Mouse (Mus musculus): ENCODE results near the gene Cry1. TPM values are rescaled to one million over a fixed set of nuclear protein-coding genes. Genes with fewer than 3 reads are reported as not detected.

The Cry1 gene
- polyA plus RNA-seq (2014; fragmentation: Nextera tagmentation; extraction: Ambion mirVana): 33.8 and 38.5 TPM in 2 replicates

GRCm38 (mm10) chr10:85184964-85185608, at the start of gene Cry1:
Cry1 (minus strand) TSS chr10:85185064.
- Histone ChIP-seq H3K27me3 (ENCODE audit: control insufficient read depth, insufficient read depth, low read length) (no peaks in the 10 kb centered on the region), H3K4me3 (ENCODE audit: low read depth, low read length) (peak within 1 kb of the TSS; percentile 87), H3K4me1 (replicated peaks; ENCODE audit: control insufficient read depth, insufficient read depth, low read length) (0 out of 2 replicates have a peak, but pooled peaks cover 2% of the 10 kb centered on the region), H3K27ac (ENCODE audit: low read depth, low read length) (peak within 1 kb of the TSS; percentile 59), H3K4me2 (ENCODE audit: low read depth, low read length, severe bottlenecking) (peak within 1 kb of the TSS; percentile 99), H3K9me3 (ENCODE audit: control insufficient read depth, low read length) (no peaks in the 10 kb centered on the region), H3K36me3 (ENCODE audit: control insufficient read depth, insufficient read depth, low read length) (no peaks in the 10 kb centered on the region), H3K9ac (ENCODE audit: low read length) (peak within 1 kb of the TSS; percentile 75)
- WGBS: under 1% methylated on average over 72 of the region's 75 CpGs
- ATAC-seq (replicated peaks; ENCODE audit: low FRiP score): peak; percentile 95
- peak; percentile 98 for DNase-seq (ENCODE audit: low spot score)

GRCm38 (mm10) chr10:85221771-85222050, 36.8 kb upstream of the Cry1 start:
- no peak for ATAC-seq (replicated peaks; ENCODE audit: low FRiP score)
- no peaks in the 10 kb centered on the region for H3K27me3 ChIP-seq (ENCODE audit: control insufficient read depth, insufficient read depth, low read length)
- H3K4me1 ChIP-seq (replicated peaks; ENCODE audit: control insufficient read depth, insufficient read depth, low read length): 0 out of 2 replicates have a peak, but pooled peaks cover 2% of the 10 kb centered on the region
- no peaks in the 10 kb centered on the region for H3K36me3 ChIP-seq (ENCODE audit: control insufficient read depth, insufficient read depth, low read length)
- no peak overlapping the region for H3K27ac ChIP-seq (ENCODE audit: low read depth, low read length)
- no peak overlapping the region for H3K4me3 ChIP-seq (ENCODE audit: low read depth, low read length)
- no peak overlapping the region for H3K9ac ChIP-seq (ENCODE audit: low read length)
- no peak for DNase-seq (ENCODE audit: low spot score)
- H3K9me3 ChIP-seq (ENCODE audit: control insufficient read depth, low read length): no peaks in the 10 kb centered on the region
- no peak overlapping the region for H3K4me2 ChIP-seq (ENCODE audit: low read depth, low read length, severe bottlenecking)
- 80% methylated on average over 6 of the region's 6 CpGs for WGBS

DNA sequence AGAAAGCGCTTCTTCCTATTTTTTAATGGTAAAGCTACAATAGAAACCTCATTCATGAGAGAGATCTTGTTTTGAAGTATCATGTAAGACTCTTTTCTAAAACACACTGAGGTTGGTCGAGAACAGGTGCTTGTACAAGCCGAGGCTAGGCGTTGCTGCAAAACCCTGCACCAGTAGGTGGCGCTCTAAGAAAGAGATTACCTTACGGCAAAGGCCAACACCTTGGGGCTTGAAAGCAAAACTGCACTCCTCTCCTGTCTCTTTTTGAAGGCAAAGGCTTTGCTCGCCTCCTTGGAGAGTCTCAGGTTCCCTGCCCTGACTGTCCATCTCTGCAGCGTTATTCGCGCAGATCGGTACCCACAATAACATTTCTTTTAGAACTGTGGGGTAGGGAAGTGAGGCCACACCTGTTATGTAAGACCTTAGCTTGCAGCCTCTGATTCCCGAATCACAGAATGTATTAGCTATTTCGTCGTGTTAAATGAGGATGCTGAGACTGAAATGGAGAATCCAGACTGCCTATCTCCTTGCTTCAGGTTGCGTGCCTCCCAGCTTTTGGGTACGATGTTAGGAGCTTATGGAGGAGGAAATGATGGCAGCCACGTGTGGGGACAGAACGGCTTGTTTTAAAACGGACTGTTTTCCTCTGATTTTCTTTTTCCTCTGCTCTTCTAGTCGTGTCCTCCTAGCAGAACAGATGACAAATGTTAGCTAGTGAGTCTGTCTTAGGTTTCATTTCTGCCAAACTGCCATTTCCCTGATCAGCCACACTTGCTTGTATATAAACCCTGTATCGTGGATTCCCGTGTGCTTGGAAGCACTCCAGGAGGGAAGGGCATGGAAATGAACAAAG, 36.3 kb upstream of the Cry1 start:
- no peak overlapping the region for H3K9ac ChIP-seq (ENCODE audit: low read length)
- H3K36me3 ChIP-seq (ENCODE audit: control insufficient read depth, insufficient read depth, low read length): no peaks in the 10 kb centered on the region
- no peak overlapping the region for H3K27ac ChIP-seq (ENCODE audit: low read depth, low read length)
- no peak overlapping the region for H3K4me3 ChIP-seq (ENCODE audit: low read depth, low read length)
- 35% methylated on average over 22 of the region's 22 CpGs for WGBS
- peak; percentile 90 for DNase-seq (ENCODE audit: low spot score)
- no peaks in the 10 kb centered on the region for H3K27me3 ChIP-seq (ENCODE audit: control insufficient read depth, insufficient read depth, low read length)
- H3K4me1 ChIP-seq (replicated peaks; ENCODE audit: control insufficient read depth, insufficient read depth, low read length): 0 out of 2 replicates have a peak, but pooled peaks cover 2% of the 10 kb centered on the region
- ATAC-seq (replicated peaks; ENCODE audit: low FRiP score): peak; percentile 56; the same call in 1 of the 2 replicates
- H3K4me2 ChIP-seq (ENCODE audit: low read depth, low read length, severe bottlenecking): no peak overlapping the region
- no peaks in the 10 kb centered on the region for H3K9me3 ChIP-seq (ENCODE audit: control insufficient read depth, low read length)

GRCm38 (mm10) chr10:85214847-85215246, 30.0 kb upstream of the Cry1 start:
- H3K27me3 ChIP-seq (ENCODE audit: control insufficient read depth, insufficient read depth, low read length): no peaks in the 10 kb centered on the region
- no peak overlapping the region for H3K4me2 ChIP-seq (ENCODE audit: low read depth, low read length, severe bottlenecking)
- H3K36me3 ChIP-seq (ENCODE audit: control insufficient read depth, insufficient read depth, low read length): no peaks in the 10 kb centered on the region
- H3K9me3 ChIP-seq (ENCODE audit: control insufficient read depth, low read length): no peaks in the 10 kb centered on the region; the same call in 1 of the 2 replicates
- H3K4me1 ChIP-seq (replicated peaks; ENCODE audit: control insufficient read depth, insufficient read depth, low read length): no peaks in the 10 kb centered on the region
- no peak for ATAC-seq (replicated peaks; ENCODE audit: low FRiP score)
- DNase-seq (ENCODE audit: low spot score): no peak
- no peak overlapping the region for H3K27ac ChIP-seq (ENCODE audit: low read depth, low read length)
- H3K4me3 ChIP-seq (ENCODE audit: low read depth, low read length): no peak overlapping the region
- no peak overlapping the region for H3K9ac ChIP-seq (ENCODE audit: low read length)
- WGBS: 85% methylated on average over 5 of the region's 5 CpGs

DNA sequence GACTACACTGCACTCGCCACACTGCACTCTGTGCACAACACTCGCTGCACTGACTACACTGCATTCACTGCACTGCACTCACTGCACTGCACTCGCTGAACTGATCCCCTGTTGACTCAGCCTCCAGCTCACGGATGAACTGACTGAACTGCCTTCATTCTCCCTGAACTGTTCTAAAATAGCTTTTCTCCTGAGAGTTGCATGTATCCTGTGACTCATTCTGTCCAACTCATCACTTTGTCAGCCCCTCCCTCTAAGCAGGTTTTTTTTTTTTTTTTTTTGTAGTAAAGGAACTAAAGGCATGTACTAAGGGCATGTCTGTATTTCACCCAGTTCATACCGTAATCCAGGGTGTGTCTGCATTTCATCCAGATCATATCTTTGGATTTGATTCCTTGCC, 26.8 kb upstream of the Cry1 start:
- no peak overlapping the region for H3K27ac ChIP-seq (ENCODE audit: low read depth, low read length)
- H3K9me3 ChIP-seq (ENCODE audit: control insufficient read depth, low read length): no peaks in the 10 kb centered on the region; the same call in 1 of the 2 replicates
- DNase-seq (ENCODE audit: low spot score) (no peak), ATAC-seq (replicated peaks; ENCODE audit: low FRiP score) (no peak)
- H3K9ac ChIP-seq (ENCODE audit: low read length): no peak overlapping the region
- H3K4me1 ChIP-seq (replicated peaks; ENCODE audit: control insufficient read depth, insufficient read depth, low read length): no peaks in the 10 kb centered on the region
- H3K36me3 ChIP-seq (ENCODE audit: control insufficient read depth, insufficient read depth, low read length): no peaks in the 10 kb centered on the region
- H3K4me2 ChIP-seq (ENCODE audit: low read depth, low read length, severe bottlenecking): no peak overlapping the region
- 94% methylated on average over 5 of the region's 5 CpGs for WGBS
- H3K4me3 ChIP-seq (ENCODE audit: low read depth, low read length): no peak overlapping the region
- no peaks in the 10 kb centered on the region for H3K27me3 ChIP-seq (ENCODE audit: control insufficient read depth, insufficient read depth, low read length)

GRCm38 (mm10) chr10:85210125-85210524, 25.3 kb upstream of the Cry1 start:
- no peak for ATAC-seq (replicated peaks; ENCODE audit: low FRiP score)
- Histone ChIP-seq H3K27me3 (ENCODE audit: control insufficient read depth, insufficient read depth, low read length) (no peaks in the 10 kb centered on the region), H3K9me3 (ENCODE audit: control insufficient read depth, low read length) (no peaks in the 10 kb centered on the region; the same call in 1 of the 2 replicates), H3K9ac (ENCODE audit: low read length) (no peak overlapping the region), H3K4me2 (ENCODE audit: low read depth, low read length, severe bottlenecking) (no peak overlapping the region), H3K27ac (ENCODE audit: low read depth, low read length) (no peak overlapping the region), H3K4me1 (replicated peaks; ENCODE audit: control insufficient read depth, insufficient read depth, low read length) (no peaks in the 10 kb centered on the region), H3K4me3 (ENCODE audit: low read depth, low read length) (no peak overlapping the region), H3K36me3 (ENCODE audit: control insufficient read depth, insufficient read depth, low read length) (no peaks in the 10 kb centered on the region)
- no peak for DNase-seq (ENCODE audit: low spot score)
- WGBS: 85% methylated on average over 3 of the region's 3 CpGs

DNA sequence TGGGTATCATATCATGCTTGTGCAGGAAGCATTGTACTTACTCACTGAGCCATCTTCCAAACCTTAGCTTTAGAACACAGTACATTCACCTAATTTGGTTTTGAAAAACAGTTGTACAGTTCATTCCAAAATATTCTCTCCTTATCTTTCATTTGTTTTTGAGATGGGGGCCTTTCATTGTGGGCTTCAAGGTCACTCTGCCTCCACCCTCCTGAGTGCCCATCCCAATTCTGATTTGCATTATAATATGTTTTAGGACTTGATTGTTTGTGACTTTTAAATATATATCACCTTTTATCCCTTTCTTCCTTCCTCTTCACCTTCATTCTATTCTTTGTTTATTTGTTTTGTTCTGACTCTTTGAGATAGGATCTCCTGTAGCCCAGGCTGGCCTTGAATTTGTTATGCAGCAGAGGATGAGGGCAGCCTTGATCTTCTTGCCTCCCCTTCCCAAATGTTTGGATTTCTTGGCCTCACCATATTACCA, 24.3 kb upstream of the Cry1 start:
- no peak overlapping the region for H3K4me3 ChIP-seq (ENCODE audit: low read depth, low read length)
- H3K36me3 ChIP-seq (ENCODE audit: control insufficient read depth, insufficient read depth, low read length): no peaks in the 10 kb centered on the region
- no peak overlapping the region for H3K9ac ChIP-seq (ENCODE audit: low read length)
- no peak for DNase-seq (ENCODE audit: low spot score)
- H3K27ac ChIP-seq (ENCODE audit: low read depth, low read length): no peak overlapping the region
- no peak for ATAC-seq (replicated peaks; ENCODE audit: low FRiP score)
- no peaks in the 10 kb centered on the region for H3K27me3 ChIP-seq (ENCODE audit: control insufficient read depth, insufficient read depth, low read length)
- no peaks in the 10 kb centered on the region; the same call in 1 of the 2 replicates for H3K9me3 ChIP-seq (ENCODE audit: control insufficient read depth, low read length)
- H3K4me1 ChIP-seq (replicated peaks; ENCODE audit: control insufficient read depth, insufficient read depth, low read length): no peaks in the 10 kb centered on the region
- no peak overlapping the region for H3K4me2 ChIP-seq (ENCODE audit: low read depth, low read length, severe bottlenecking)

GRCm38 (mm10) chr10:85205316-85205715, 20.5 kb upstream of the Cry1 start:
- no peaks in the 10 kb centered on the region for H3K27me3 ChIP-seq (ENCODE audit: control insufficient read depth, insufficient read depth, low read length)
- no peak overlapping the region for H3K27ac ChIP-seq (ENCODE audit: low read depth, low read length)
- H3K36me3 ChIP-seq (ENCODE audit: control insufficient read depth, insufficient read depth, low read length): no peaks in the 10 kb centered on the region
- WGBS: 71% methylated on average over 2 of the region's 2 CpGs
- H3K9me3 ChIP-seq (ENCODE audit: control insufficient read depth, low read length): no peaks in the 10 kb centered on the region
- H3K4me2 ChIP-seq (ENCODE audit: low read depth, low read length, severe bottlenecking): no peak overlapping the region
- DNase-seq (ENCODE audit: low spot score) (no peak), ATAC-seq (replicated peaks; ENCODE audit: low FRiP score) (no peak)
- no peak overlapping the region for H3K4me3 ChIP-seq (ENCODE audit: low read depth, low read length)
- H3K9ac ChIP-seq (ENCODE audit: low read length): no peak overlapping the region
- no peaks in the 10 kb centered on the region for H3K4me1 ChIP-seq (replicated peaks; ENCODE audit: control insufficient read depth, insufficient read depth, low read length)

Measured in forebrain, embryonic 11.5 days (tissue).